Mouse (Mus musculus): ENCODE measurements at regions not wholly inside any gene's neighbourhood (a gene's known extent, or its start where the extent isn't known, plus 50 kb on each side); places are given as distances from the start of the nearest gene placed in this dataset.
A peak's percentile ranks its signal among the peaks of the same experiment; 100 is the strongest.

DNA sequence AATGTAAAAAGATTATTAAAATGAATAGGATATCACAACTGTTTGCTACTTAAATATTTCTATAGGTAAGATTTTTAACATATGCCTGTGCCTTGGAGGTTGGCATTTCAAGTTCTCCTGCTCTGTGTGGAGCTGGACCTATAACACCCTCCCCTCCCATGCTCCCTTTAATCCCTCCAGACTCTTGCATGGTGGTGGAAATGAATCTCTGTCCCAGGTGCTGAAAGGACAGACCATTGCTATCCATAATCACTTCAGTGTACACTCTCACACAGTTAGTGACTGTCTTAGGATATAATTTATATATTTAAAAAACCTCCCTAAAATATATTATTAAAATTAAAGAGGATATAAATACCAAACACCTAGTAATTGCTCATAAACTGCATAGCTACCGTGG is 244.5 kb upstream of the Dnajc19 start:
- no peak for ATAC-seq
- no peaks in the 10 kb centered on the region for H3K9me3 ChIP-seq (replicated peaks; ENCODE audit: control insufficient read depth, low read length, poor library complexity, severe bottlenecking)

DNA sequence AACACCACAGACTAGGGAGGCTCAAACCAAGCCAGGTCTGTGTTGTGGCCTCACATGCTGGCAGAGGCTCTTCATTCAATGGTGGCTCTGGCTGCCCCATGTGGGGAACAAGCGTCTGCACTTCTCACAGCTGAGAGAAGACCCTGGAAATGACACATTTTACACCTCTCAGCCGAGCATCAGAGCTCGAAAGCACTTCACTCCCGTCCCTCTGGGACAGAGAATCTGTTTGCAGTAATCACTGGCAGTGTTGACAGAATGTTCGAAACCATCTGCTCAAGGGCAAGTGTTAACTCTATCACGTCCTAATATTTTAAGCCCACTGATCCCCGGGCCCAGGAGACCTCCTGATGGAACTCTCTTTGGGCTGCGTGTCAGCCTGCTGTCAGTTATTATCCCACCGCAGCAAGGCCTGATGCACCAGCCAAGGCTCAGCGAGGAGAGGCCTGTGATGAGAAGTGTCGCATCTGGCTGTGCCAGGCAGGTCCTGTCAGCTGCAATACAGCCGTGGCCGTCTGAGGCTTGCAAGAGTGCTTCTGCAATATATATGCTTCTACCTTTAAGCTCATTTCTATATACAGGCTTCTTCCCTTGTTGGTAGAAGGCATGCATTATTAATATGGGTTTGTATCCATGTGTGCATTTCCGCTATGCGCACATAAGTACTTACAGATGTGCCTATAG is 241.5 kb upstream of the Dnajc19 start:
- no peak overlapping the region; the same call in 1 of the 2 replicates for H3K4me2 ChIP-seq (ENCODE audit: low read length)
- peaks cover 9% of the 10 kb centered on the region for H3K4me1 ChIP-seq (ENCODE audit: control insufficient read depth, insufficient read depth, low read length)
- 0 out of 2 replicates have a peak overlapping the region, but pooled peaks have one; percentile 14 for H3K27ac ChIP-seq (ENCODE audit: low read length)
- H3K9ac ChIP-seq (ENCODE audit: low read depth, low read length), result 0 out of 2 replicates have a peak overlapping the region, but pooled peaks have one; percentile 4
- no peak overlapping the region for H3K4me3 ChIP-seq (ENCODE audit: low read depth, low read length)
- no peaks in the 10 kb centered on the region for H3K27me3 ChIP-seq (ENCODE audit: control insufficient read depth, insufficient read depth, low read depth, low read length)
- ATAC-seq, result peak; percentile 85
- WGBS, result 17% methylated on average over 15 of the region's 15 CpGs
- H3K9me3 ChIP-seq (replicated peaks; ENCODE audit: control insufficient read depth, low read length, poor library complexity, severe bottlenecking), result no peaks in the 10 kb centered on the region
- H3K36me3 ChIP-seq (ENCODE audit: control insufficient read depth, insufficient read depth, low read length), result no peaks in the 10 kb centered on the region

More for the DNA sequence above, 244.5 kb upstream of the Dnajc19 start:
- Histone ChIP-seq H3K27me3 (ENCODE audit: control insufficient read depth, insufficient read depth, low read depth, low read length) (no peaks in the 10 kb centered on the region), H3K4me2 (ENCODE audit: low read length) (no peak overlapping the region), H3K36me3 (ENCODE audit: control insufficient read depth, insufficient read depth, low read length) (no peaks in the 10 kb centered on the region), H3K4me3 (ENCODE audit: low read depth, low read length) (no peak overlapping the region), H3K4me1 (ENCODE audit: control insufficient read depth, insufficient read depth, low read length) (peaks cover 9% of the 10 kb centered on the region), H3K9ac (ENCODE audit: low read depth, low read length) (no peak overlapping the region), H3K27ac (ENCODE audit: low read length) (no peak overlapping the region)
- WGBS, result 97% methylated on average over 1 of the region's 1 CpGs

DNA sequence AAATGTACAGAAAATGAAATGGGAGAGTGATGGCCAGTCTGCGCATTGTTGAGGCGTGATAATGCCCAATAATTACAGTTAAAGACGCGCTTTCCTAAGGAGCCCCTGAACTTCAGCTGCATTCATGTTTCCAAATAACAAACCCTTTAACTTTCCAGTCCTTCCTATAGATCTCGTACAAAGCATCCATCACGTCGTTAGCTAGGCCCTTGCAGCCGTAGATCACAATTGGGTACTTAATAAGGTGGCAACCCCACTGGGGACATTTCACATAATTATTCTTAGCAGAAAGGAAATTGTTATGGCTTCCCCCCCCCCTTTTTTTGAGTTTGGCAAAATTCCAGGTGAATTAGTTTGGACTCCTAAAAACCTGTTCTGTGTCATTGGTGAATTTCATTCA is 233.7 kb upstream of the Dnajc19 start:
- Histone ChIP-seq H3K4me1 (ENCODE audit: control insufficient read depth, insufficient read depth, low read length) (peaks cover 17% of the 10 kb centered on the region), H3K4me3 (ENCODE audit: low read depth, low read length) (no peak overlapping the region), H3K4me2 (ENCODE audit: low read length) (no peak overlapping the region), H3K9ac (ENCODE audit: low read depth, low read length) (no peak overlapping the region), H3K27me3 (ENCODE audit: control insufficient read depth, insufficient read depth, low read depth, low read length) (no peaks in the 10 kb centered on the region), H3K9me3 (replicated peaks; ENCODE audit: control insufficient read depth, low read length, poor library complexity, severe bottlenecking) (no peaks in the 10 kb centered on the region), H3K36me3 (ENCODE audit: control insufficient read depth, insufficient read depth, low read length) (no peaks in the 10 kb centered on the region), H3K27ac (ENCODE audit: low read length) (no peak overlapping the region)
- WGBS, result 47% methylated on average over 8 of the region's 8 CpGs
- no peak for ATAC-seq

DNA sequence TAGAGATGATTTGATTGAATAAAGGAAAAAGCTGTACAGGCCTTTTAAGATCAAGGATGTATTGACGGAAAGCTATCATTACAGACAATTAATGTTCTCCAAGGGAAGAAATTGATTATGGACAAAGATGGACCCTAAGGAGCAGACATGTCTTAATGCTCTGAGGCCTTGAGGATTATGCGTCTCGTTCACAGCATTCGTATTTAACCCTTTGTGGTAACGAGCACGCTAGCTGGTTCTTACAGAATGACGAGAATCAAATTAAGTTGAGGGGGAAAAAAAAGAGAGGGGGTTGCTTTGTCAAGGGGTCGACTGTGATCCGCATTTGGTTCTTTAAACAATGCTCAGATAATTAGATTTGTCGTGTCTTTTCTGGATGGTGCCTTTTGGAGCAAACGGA is 233.3 kb upstream of the Dnajc19 start:
- H3K9ac ChIP-seq (ENCODE audit: low read depth, low read length), result no peak overlapping the region
- peaks cover 17% of the 10 kb centered on the region for H3K4me1 ChIP-seq (ENCODE audit: control insufficient read depth, insufficient read depth, low read length)
- 26% methylated on average over 11 of the region's 11 CpGs for WGBS
- H3K36me3 ChIP-seq (ENCODE audit: control insufficient read depth, insufficient read depth, low read length), result no peaks in the 10 kb centered on the region
- no peaks in the 10 kb centered on the region for H3K9me3 ChIP-seq (replicated peaks; ENCODE audit: control insufficient read depth, low read length, poor library complexity, severe bottlenecking)
- no peak overlapping the region for H3K4me3 ChIP-seq (ENCODE audit: low read depth, low read length)
- ATAC-seq, result no peak
- no peak overlapping the region for H3K27ac ChIP-seq (ENCODE audit: low read length)
- H3K4me2 ChIP-seq (ENCODE audit: low read length), result no peak overlapping the region
- no peaks in the 10 kb centered on the region for H3K27me3 ChIP-seq (ENCODE audit: control insufficient read depth, insufficient read depth, low read depth, low read length)

DNA sequence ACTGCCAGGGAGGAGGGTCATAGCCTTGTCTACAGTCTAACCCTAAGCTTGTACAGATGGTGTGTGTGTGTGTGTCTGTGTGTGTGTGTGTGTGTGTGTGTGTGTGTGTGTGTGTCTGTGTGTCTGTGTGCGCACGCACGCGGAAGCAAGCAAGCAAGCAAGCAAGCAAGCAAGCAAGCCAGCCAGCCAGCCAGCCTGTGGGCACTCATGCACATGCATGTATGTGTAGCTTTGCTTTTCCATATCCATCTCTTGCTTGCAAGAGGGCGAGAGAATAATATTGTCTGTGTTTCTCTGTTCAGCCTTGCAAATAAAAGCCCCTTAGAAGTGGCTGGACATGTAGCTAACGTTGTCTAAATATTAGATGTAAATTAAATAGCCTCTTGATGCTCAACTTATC is 230.8 kb upstream of the Dnajc19 start:
- H3K27ac ChIP-seq (ENCODE audit: low read length), result no peak overlapping the region
- H3K9ac ChIP-seq (ENCODE audit: low read depth, low read length), result no peak overlapping the region
- 63% methylated on average over 6 of the region's 6 CpGs for WGBS
- H3K4me2 ChIP-seq (ENCODE audit: low read length), result no peak overlapping the region
- no peak for ATAC-seq
- no peak overlapping the region for H3K4me3 ChIP-seq (ENCODE audit: low read depth, low read length)
- peaks cover 17% of the 10 kb centered on the region for H3K4me1 ChIP-seq (ENCODE audit: control insufficient read depth, insufficient read depth, low read length)
- H3K9me3 ChIP-seq (replicated peaks; ENCODE audit: control insufficient read depth, low read length, poor library complexity, severe bottlenecking), result no peaks in the 10 kb centered on the region
- H3K27me3 ChIP-seq (ENCODE audit: control insufficient read depth, insufficient read depth, low read depth, low read length), result no peaks in the 10 kb centered on the region
- H3K36me3 ChIP-seq (ENCODE audit: control insufficient read depth, insufficient read depth, low read length), result no peaks in the 10 kb centered on the region

DNA sequence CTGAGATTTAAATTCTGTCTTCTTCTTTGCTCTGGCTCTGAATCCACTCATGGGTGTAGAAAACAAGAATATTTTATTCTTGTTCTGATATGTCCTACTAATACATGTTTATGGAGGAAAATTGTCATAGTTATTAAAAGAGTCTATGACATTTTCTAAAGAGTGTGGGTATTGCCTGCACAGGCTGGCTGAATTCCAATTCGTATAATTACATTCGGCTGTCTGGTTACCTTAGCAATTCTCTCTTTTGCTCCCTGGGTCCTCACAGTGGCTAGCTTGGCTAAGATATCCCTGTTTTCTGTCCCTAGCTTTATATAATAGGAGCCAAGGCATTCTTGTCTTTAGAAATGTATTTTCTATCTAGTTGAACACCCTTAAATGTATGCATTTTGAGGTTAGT is 218.5 kb upstream of the Dnajc19 start:
- Histone ChIP-seq H3K36me3 (ENCODE audit: control insufficient read depth, insufficient read depth, low read length) (no peaks in the 10 kb centered on the region), H3K27ac (ENCODE audit: low read length) (no peak overlapping the region), H3K9ac (ENCODE audit: low read depth, low read length) (no peak overlapping the region), H3K4me2 (ENCODE audit: low read length) (no peak overlapping the region), H3K4me3 (ENCODE audit: low read depth, low read length) (no peak overlapping the region), H3K4me1 (ENCODE audit: control insufficient read depth, insufficient read depth, low read length) (peaks cover 2% of the 10 kb centered on the region; the same call in 1 of the 2 replicates), H3K9me3 (replicated peaks; ENCODE audit: control insufficient read depth, low read length, poor library complexity, severe bottlenecking) (no peaks in the 10 kb centered on the region), H3K27me3 (ENCODE audit: control insufficient read depth, insufficient read depth, low read depth, low read length) (no peaks in the 10 kb centered on the region)
- no peak for ATAC-seq
- WGBS, result 38% methylated on average over 2 of the region's 2 CpGs

DNA sequence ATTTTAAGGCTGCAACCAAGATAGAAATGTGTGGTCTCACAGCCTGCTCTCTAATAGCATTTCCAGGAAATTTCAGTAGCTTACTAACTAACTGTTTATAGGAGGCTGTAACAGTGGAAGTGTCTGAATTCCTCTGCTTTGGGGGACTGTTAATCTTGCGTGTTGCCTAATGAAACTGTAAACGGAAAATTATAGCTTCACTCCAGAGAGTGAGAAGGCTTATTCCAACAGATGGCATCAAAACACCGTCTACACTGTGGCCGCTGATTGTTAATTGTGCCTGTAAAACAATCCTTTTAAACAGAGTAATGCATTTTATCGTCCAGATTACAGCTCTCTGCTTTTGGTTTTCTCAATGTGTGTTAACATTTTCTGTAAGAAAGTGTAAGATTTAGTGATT is 206.7 kb upstream of the Dnajc19 start:
- ATAC-seq, result peak; percentile 58
- Histone ChIP-seq H3K27ac (ENCODE audit: low read length) (no peak overlapping the region), H3K36me3 (ENCODE audit: control insufficient read depth, insufficient read depth, low read length) (no peaks in the 10 kb centered on the region), H3K9ac (ENCODE audit: low read depth, low read length) (no peak overlapping the region), H3K4me1 (ENCODE audit: control insufficient read depth, insufficient read depth, low read length) (no peaks in the 10 kb centered on the region), H3K4me3 (ENCODE audit: low read depth, low read length) (no peak overlapping the region), H3K9me3 (replicated peaks; ENCODE audit: control insufficient read depth, low read length, poor library complexity, severe bottlenecking) (no peaks in the 10 kb centered on the region), H3K4me2 (ENCODE audit: low read length) (no peak overlapping the region), H3K27me3 (ENCODE audit: control insufficient read depth, insufficient read depth, low read depth, low read length) (no peaks in the 10 kb centered on the region)
- 55% methylated on average over 5 of the region's 5 CpGs for WGBS

DNA sequence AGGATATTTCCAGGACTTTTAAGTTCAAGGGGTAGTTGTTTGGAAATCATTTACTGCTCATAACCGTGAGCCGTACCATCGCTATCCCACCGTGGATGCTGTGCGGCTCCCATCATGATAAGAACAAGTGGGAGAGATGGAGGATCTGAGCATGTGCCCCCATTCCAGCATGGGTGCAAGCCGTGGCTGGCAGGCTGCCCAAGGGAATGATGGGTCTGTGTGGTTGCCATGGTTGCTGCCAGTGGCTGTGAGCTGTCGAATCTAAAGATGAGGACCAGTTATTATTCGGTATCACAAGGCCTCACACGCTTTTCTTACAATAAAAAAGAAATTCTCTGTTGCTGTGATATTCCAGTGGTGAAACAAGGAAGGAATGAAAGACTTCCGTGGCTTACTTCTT is 189.0 kb upstream of the Dnajc19 start:
- 58% methylated on average over 10 of the region's 10 CpGs for WGBS
- Histone ChIP-seq H3K4me2 (ENCODE audit: low read length) (no peak overlapping the region), H3K27ac (ENCODE audit: low read length) (no peak overlapping the region), H3K4me1 (ENCODE audit: control insufficient read depth, insufficient read depth, low read length) (peaks cover 10% of the 10 kb centered on the region; the same call in 1 of the 2 replicates), H3K9ac (ENCODE audit: low read depth, low read length) (no peak overlapping the region), H3K27me3 (ENCODE audit: control insufficient read depth, insufficient read depth, low read depth, low read length) (no peaks in the 10 kb centered on the region), H3K4me3 (ENCODE audit: low read depth, low read length) (no peak overlapping the region), H3K36me3 (ENCODE audit: control insufficient read depth, insufficient read depth, low read length) (no peaks in the 10 kb centered on the region), H3K9me3 (replicated peaks; ENCODE audit: control insufficient read depth, low read length, poor library complexity, severe bottlenecking) (no peaks in the 10 kb centered on the region)
- ATAC-seq, result peak; percentile 65; the same call in 1 of the 2 replicates

DNA sequence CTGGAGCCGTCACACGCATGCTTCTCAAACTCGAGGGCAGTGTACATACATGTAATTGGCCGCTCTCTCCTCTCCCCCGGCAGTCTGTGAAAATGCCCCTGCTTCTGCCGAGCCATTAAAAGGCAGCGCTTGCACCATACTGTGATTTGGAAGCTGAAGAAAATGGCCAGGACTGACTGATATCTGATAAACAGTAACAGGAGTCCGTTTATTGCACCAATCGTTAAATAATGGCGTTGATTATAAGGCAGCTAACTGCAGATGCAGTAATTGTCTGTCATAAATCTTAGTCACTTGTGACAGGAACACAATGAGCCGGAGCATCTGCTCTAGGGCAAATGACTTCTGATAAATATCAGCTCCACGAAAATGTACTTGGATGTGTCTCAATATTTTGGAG is 185.3 kb upstream of the Dnajc19 start:
- H3K9ac ChIP-seq (ENCODE audit: low read depth, low read length), result no peak overlapping the region
- 54% methylated on average over 12 of the region's 12 CpGs for WGBS
- no peaks in the 10 kb centered on the region for H3K9me3 ChIP-seq (replicated peaks; ENCODE audit: control insufficient read depth, low read length, poor library complexity, severe bottlenecking)
- H3K36me3 ChIP-seq (ENCODE audit: control insufficient read depth, insufficient read depth, low read length), result no peaks in the 10 kb centered on the region
- H3K4me1 ChIP-seq (ENCODE audit: control insufficient read depth, insufficient read depth, low read length), result peaks cover 10% of the 10 kb centered on the region; the same call in 1 of the 2 replicates
- no peak; the same call in 1 of the 2 replicates for ATAC-seq
- H3K27ac ChIP-seq (ENCODE audit: low read length), result no peak overlapping the region
- no peak overlapping the region for H3K4me2 ChIP-seq (ENCODE audit: low read length)
- no peak overlapping the region for H3K4me3 ChIP-seq (ENCODE audit: low read depth, low read length)
- H3K27me3 ChIP-seq (ENCODE audit: control insufficient read depth, insufficient read depth, low read depth, low read length), result no peaks in the 10 kb centered on the region

Measured in midbrain, embryonic 16.5 days (tissue).